Mouse (Mus musculus): ENCODE measurements around the gene Gm12258. TPM values are rescaled to one million over a fixed set of nuclear protein-coding genes. Genes with fewer than 3 reads are reported as not detected.

Gm12258 gene
- polyA plus RNA-seq, 1 experiment from 2014 or later = 9.0 TPM

- ATAC-seq (replicated peaks; ENCODE audit: low FRiP score) = peak; percentile 13
- peaks cover 16% of the 10 kb centered on the region; the same call in 1 of the 2 replicates for H3K4me1 ChIP-seq
- H3K27ac ChIP-seq = peak overlapping the region; percentile 93
- H3K36me3 ChIP-seq = peaks cover 29% of the 10 kb centered on the region
- H3K9ac ChIP-seq = peak overlapping the region; percentile 88
- peak overlapping the region; percentile 80 for H3K4me3 ChIP-seq (replicated peaks)
- H3K27me3 ChIP-seq = no peaks in the 10 kb centered on the region
- peak overlapping the region; percentile 86 for H3K4me2 ChIP-seq
- H3K9me3 ChIP-seq (replicated peaks) = no peaks in the 10 kb centered on the region
- 3% methylated on average over 8 of the region's 8 CpGs for WGBS
Observed at GRCm38 (mm10) chr11:58904410-58904718, 57.4 kb downstream of the Gm12258 start.

GRCm38 (mm10) chr11:58904838-58905237 is 57.9 kb downstream of the Gm12258 start:
- Histone ChIP-seq H3K4me3 (replicated peaks) (no peak overlapping the region; the same call in 1 of the 2 replicates), H3K4me2 (peak overlapping the region; percentile 86)

More at GRCm38 (mm10) chr11:58904838-58905237, 57.9 kb downstream of the Gm12258 start:
- 49% methylated on average over 6 of the region's 6 CpGs for WGBS
- Histone ChIP-seq H3K27me3 (no peaks in the 10 kb centered on the region), H3K4me1 (peaks cover 16% of the 10 kb centered on the region; the same call in 1 of the 2 replicates), H3K9me3 (replicated peaks) (no peaks in the 10 kb centered on the region), H3K27ac (no peak overlapping the region), H3K36me3 (peaks cover 26% of the 10 kb centered on the region), H3K9ac (no peak overlapping the region)
- no peak for ATAC-seq (replicated peaks; ENCODE audit: low FRiP score)

Other genes starting within 250 kb of the Gm12258 start
- gene 2210407C18Rik, start 231.1 kb upstream of the Gm12258 start, polyA plus RNA-seq (2015; fragmentation: Nextera tagmentation; extraction: Ambion mirVana) = not detected in 2 replicates
- gene Olfr323, start 216.7 kb upstream of the Gm12258 start, polyA plus RNA-seq (2015; fragmentation: Nextera tagmentation; extraction: Ambion mirVana) = not detected in 2 replicates
- gene Trim58, start 206.7 kb upstream of the Gm12258 start, polyA plus RNA-seq (2015; fragmentation: Nextera tagmentation; extraction: Ambion mirVana) = 0.13 and 0.33 TPM in 2 replicates
- 0.04 TPM in 1 of 2 replicates, not detected in the other for gene Olfr322, start 188.4 kb upstream of the Gm12258 start, polyA plus RNA-seq (2015; fragmentation: Nextera tagmentation; extraction: Ambion mirVana)
- not detected in 2 replicates for gene Olfr320, start 166.1 kb upstream of the Gm12258 start, polyA plus RNA-seq (2015; fragmentation: Nextera tagmentation; extraction: Ambion mirVana)
- not detected in 2 replicates for gene Olfr319, start 148.0 kb upstream of the Gm12258 start, polyA plus RNA-seq (2015; fragmentation: Nextera tagmentation; extraction: Ambion mirVana)
- not detected in 2 replicates for gene Olfr318, start 123.1 kb upstream of the Gm12258 start, polyA plus RNA-seq (2015; fragmentation: Nextera tagmentation; extraction: Ambion mirVana)
- gene Olfr317, start 107.9 kb upstream of the Gm12258 start, polyA plus RNA-seq (2015; fragmentation: Nextera tagmentation; extraction: Ambion mirVana) = not detected in 2 replicates
- gene Olfr316, start 94.4 kb upstream of the Gm12258 start, polyA plus RNA-seq (2015; fragmentation: Nextera tagmentation; extraction: Ambion mirVana) = not detected in 2 replicates
- not detected in 2 replicates for gene Olfr315, start 74.0 kb upstream of the Gm12258 start, polyA plus RNA-seq (2015; fragmentation: Nextera tagmentation; extraction: Ambion mirVana)
- gene Olfr314, start 64.2 kb upstream of the Gm12258 start, polyA plus RNA-seq (2015; fragmentation: Nextera tagmentation; extraction: Ambion mirVana) = not detected in 2 replicates
- 0.35 and 0.63 TPM in 2 replicates for gene Fam183b, start 45.2 kb upstream of the Gm12258 start, polyA plus RNA-seq (2015; fragmentation: Nextera tagmentation; extraction: Ambion mirVana)
- not detected in 2 replicates for gene Olfr313, start 32.2 kb upstream of the Gm12258 start, polyA plus RNA-seq (2015; fragmentation: Nextera tagmentation; extraction: Ambion mirVana)
- not detected in 2 replicates for gene Olfr312, start 17.9 kb upstream of the Gm12258 start, polyA plus RNA-seq (2015; fragmentation: Nextera tagmentation; extraction: Ambion mirVana)
- not detected in 2 replicates for gene Olfr311, start 7.9 kb upstream of the Gm12258 start, polyA plus RNA-seq (2015; fragmentation: Nextera tagmentation; extraction: Ambion mirVana)
- 8.8 and 9.9 TPM in 2 replicates for gene 2810021J22Rik, start 20.1 kb downstream of the Gm12258 start, polyA plus RNA-seq (2015; fragmentation: Nextera tagmentation; extraction: Ambion mirVana)
- gene Zfp39, start 57.1 kb downstream of the Gm12258 start, polyA plus RNA-seq (2015; fragmentation: Nextera tagmentation; extraction: Ambion mirVana) = 5.2 and 6.9 TPM in 2 replicates
- 0.10 and 0.30 TPM in 2 replicates for gene Btnl10, start 70.8 kb downstream of the Gm12258 start, polyA plus RNA-seq (2015; fragmentation: Nextera tagmentation; extraction: Ambion mirVana)
- gene Rnf187, start 91.8 kb downstream of the Gm12258 start, polyA plus RNA-seq (2015; fragmentation: Nextera tagmentation; extraction: Ambion mirVana) = 243 and 247 TPM in 2 replicates
- gene Hist3h2ba, start 101.8 kb downstream of the Gm12258 start, polyA plus RNA-seq (2015; fragmentation: Nextera tagmentation; extraction: Ambion mirVana) = 81.6 and 82.0 TPM in 2 replicates
- gene Hist3h2a, start 107.5 kb downstream of the Gm12258 start, polyA plus RNA-seq (2015; fragmentation: Nextera tagmentation; extraction: Ambion mirVana) = 36.4 and 40.3 TPM in 2 replicates
- gene Trim17, start 107.5 kb downstream of the Gm12258 start, polyA plus RNA-seq (2015; fragmentation: Nextera tagmentation; extraction: Ambion mirVana) = 0.58 and 0.71 TPM in 2 replicates
- 20.0 and 20.6 TPM in 2 replicates for gene Trim11, start 130.9 kb downstream of the Gm12258 start, polyA plus RNA-seq (2015; fragmentation: Nextera tagmentation; extraction: Ambion mirVana)

All from kidney, embryonic 15.5 days (tissue).